Mouse (Mus musculus) small intestine, adult 2 months (tissue): ENCODE results near the gene Cacna1c.

Source experiments
- CTCF ChIP-seq: fragments of 200-500 bp; IDR thresholded peaks from 2 replicates; pipeline ENCODE4 v1.5.1; 2012; ENCODE audit warnings: low read depth, mild to moderate bottlenecking, control low read depth, inconsistent platforms, low read length, moderate library complexity, mixed read lengths; ENCODE audit not compliant: insufficient replicate concordance, insufficient read length; ENCODE audit errors: extremely low read depth
- POLR2A ChIP-seq: fragments of 200-500 bp; IDR thresholded peaks from 2 replicates; pipeline ENCODE4 v1.6.1; 2012; ENCODE audit warnings: low read depth, mild to moderate bottlenecking, control low read depth, inconsistent platforms, low read length, moderate library complexity

DNA sequence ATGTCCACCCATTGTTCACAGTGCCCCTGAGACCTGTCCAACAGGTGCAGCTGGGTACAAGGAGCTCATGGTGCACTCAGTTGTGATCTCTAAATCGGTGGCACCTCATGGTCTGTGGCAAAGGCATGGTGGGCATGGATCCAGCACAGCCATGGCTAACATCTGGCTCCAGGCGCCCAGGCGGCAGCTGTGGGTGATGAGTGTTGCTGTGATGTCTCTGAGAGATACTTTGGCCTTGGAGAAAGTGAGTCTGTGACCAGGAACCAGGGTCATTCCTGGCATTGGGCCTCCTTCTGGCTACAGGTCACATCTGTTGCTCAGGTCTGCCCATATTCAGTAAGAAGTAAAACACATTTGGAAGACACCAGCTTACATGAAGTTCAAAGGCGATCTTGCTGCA, 391.1 kb downstream of the Cacna1c start:
- no peak for TF ChIP-seq CTCF
- TF ChIP-seq POLR2A, result no peak
